Mouse (Mus musculus) CH12.LX (cell line): Measurements from ENCODE around the gene Tmppe.
"Not testable (repeated sequence)": the region's sequence is repeated elsewhere in the genome, so short reads cannot be mapped to it uniquely, and the experiment has no call there.

Experiments
- CTCF ChIP-seq, 2 experiments: IDR thresholded peaks in 1 of 2; conservative IDR thresholded peaks in 1 of 2; 2 replicates each; pipeline ENCODE4 v1.5.1; 2011 to 2012; ENCODE audit warnings: low read depth in 2 of 2, low read length in 2 of 2, improper control_type of control experiment in 1 of 2, inconsistent platforms in 1 of 2, mild to moderate bottlenecking in 1 of 2, moderate library complexity in 1 of 2
- E2F4 ChIP-seq: IDR thresholded peaks from 2 replicates; pipeline ENCODE4 v1.6.1; 2011; ENCODE audit warnings: low read depth, low read length, improper control_type of control experiment; ENCODE audit not compliant: insufficient replicate concordance
- EP300 ChIP-seq: IDR thresholded peaks from 2 replicates; pipeline ENCODE4 v1.6.1; 2011; ENCODE audit warnings: low read length, improper control_type of control experiment
- HCFC1 ChIP-seq: IDR thresholded peaks from 2 replicates; pipeline ENCODE4 v1.6.1; 2012; ENCODE audit warnings: low read depth, mild to moderate bottlenecking, inconsistent platforms, low read length, improper control_type of control experiment
- MAZ ChIP-seq: IDR thresholded peaks from 2 replicates; pipeline ENCODE4 v1.6.1; 2012; ENCODE audit warnings: low read depth, mild to moderate bottlenecking, inconsistent platforms, low read length, improper control_type of control experiment, moderate library complexity
- MXI1 ChIP-seq: IDR thresholded peaks from 2 replicates; pipeline ENCODE4 v1.6.1; 2011; ENCODE audit warnings: mild to moderate bottlenecking, low read depth, low read length, improper control_type of control experiment
- NRF1 ChIP-seq: IDR thresholded peaks from 2 replicates; pipeline ENCODE4 v1.6.1; 2014; ENCODE audit warnings: low read depth, mild to moderate bottlenecking, inconsistent platforms, low read length, improper control_type of control experiment, moderate library complexity
- POLR2A ChIP-seq: IDR thresholded peaks from 2 replicates; pipeline ENCODE4 v1.6.1; 2011; ENCODE audit warnings: low read depth, mild to moderate bottlenecking, improper control_type of control experiment, low read length
- RAD21 ChIP-seq: IDR thresholded peaks from 2 replicates; pipeline ENCODE4 v1.6.1; 2011; ENCODE audit warnings: low read depth, mild to moderate bottlenecking, low read length, improper control_type of control experiment, moderate library complexity
- RCOR1 ChIP-seq: conservative IDR thresholded peaks from 2 replicates; pipeline ENCODE4 v1.6.1; 2012; ENCODE audit warnings: low read depth, mild to moderate bottlenecking, inconsistent platforms, low read length, improper control_type of control experiment
- SIN3A ChIP-seq: IDR thresholded peaks from 2 replicates; pipeline ENCODE4 v1.6.1; 2012; ENCODE audit warnings: low read length, improper control_type of control experiment, inconsistent platforms
- USF1 ChIP-seq: IDR thresholded peaks from 2 replicates; pipeline ENCODE4 v1.6.1; 2014; ENCODE audit warnings: low read depth, mild to moderate bottlenecking, inconsistent platforms, low read length, improper control_type of control experiment

- TF ChIP-seq RAD21; CTCF (conservative IDR thresholded peaks at IDR 0.05 in 1 of 2, IDR thresholded peaks at IDR 0.05 in 1 of 2; ENCODE audit: low read depth in 2 of 2, low read length in 2 of 2); RCOR1; USF1; POLR2A; HCFC1; EP300; MAZ; E2F4; NRF1; MXI1; SIN3A: not testable (repeated sequence)
Observed at GRCm38 (mm10) chr9:114394136-114394535, 6.8 kb upstream of the Tmppe start.
